Comparison of ENCODE assay signal across 22 mouse cellular contexts in the genomic region with DNA sequence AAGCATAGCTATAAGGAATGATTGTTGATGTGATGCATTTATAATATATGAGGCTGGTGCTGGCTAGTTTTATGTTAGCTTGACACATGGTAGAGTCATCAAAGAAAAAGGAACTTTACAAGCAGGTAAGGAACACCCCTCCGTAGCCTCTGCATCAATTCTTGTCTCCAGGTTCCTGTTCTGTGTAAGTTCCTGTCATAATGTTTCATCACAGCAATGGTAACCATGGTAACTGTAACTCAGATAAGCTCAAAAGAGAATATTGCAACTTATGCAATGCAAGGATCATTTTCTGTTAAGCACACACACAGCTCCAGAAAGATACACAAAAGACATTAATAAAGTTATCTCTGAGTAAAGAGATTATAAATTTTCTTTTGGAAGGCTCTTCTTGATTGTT.
DNase-seq lines count a peak whose midpoint lies in the region; ATAC-seq and TF ChIP-seq lines count a peak whose summit lies in the region.
"Had no signal": no experiment of that assay in that cellular context is flagged by ENCODE, and none has a peak within 500 bp of the region (broad histone marks: within the 10 kb centered on the region; RNA-seq: fewer than 3 reads in every experiment).

No protein-coding gene starts in this region.

- no peak for TF ChIP-seq RAD21 in MEL (IDR thresholded peaks at IDR 0.05; ENCODE audit: low read depth, low read length)

- ATAC-seq in hindbrain, embryonic 16.5 days, result peak; percentile 60; the same call in 1 of the 2 replicates
- peak; percentile 75 for ATAC-seq in megakaryocyte progenitor cell, adult 5-6 weeks (replicated peaks; ENCODE audit: poor library complexity)

- H3K36me3 ChIP-seq in hindbrain, embryonic 16.5 days (ENCODE audit: control insufficient read depth, insufficient read depth, low read length), result no peaks in the 10 kb centered on the region
- H3K36me3 ChIP-seq in hindbrain, embryonic 10.5 days, result no peaks in the 10 kb centered on the region
- no peaks in the 10 kb centered on the region for H3K36me3 ChIP-seq in MEL (ENCODE audit: control insufficient read depth in 1 of 2, insufficient read depth in 2 of 2, low read length in 2 of 2)
- H3K36me3 ChIP-seq: limb, embryonic 15.5 days; midbrain, embryonic 12.5 days; stomach, embryonic 15.5 days had no signal

- no peak overlapping the region for H3K9ac ChIP-seq in hindbrain, embryonic 16.5 days (ENCODE audit: low read depth, low read length)
- no peak overlapping the region for H3K9ac ChIP-seq in MEL (ENCODE audit: control insufficient read depth, low read depth, low read length, poor library complexity, severe bottlenecking)
- H3K9ac ChIP-seq: limb, embryonic 15.5 days; liver, embryonic 14.5 days; midbrain, embryonic 12.5 days; stomach, embryonic 15.5 days had no signal

- WGBS in hindbrain, embryonic 16.5 days, result 68% methylated on average over 1 of the region's 1 CpGs
- 88% methylated on average over 1 of the region's 1 CpGs for WGBS in hindbrain, embryonic 10.5 days

- no peak for TF ChIP-seq POLR2A in MEL (IDR thresholded peaks at IDR 0.05; ENCODE audit: control insufficient read depth in 1 of 2, insufficient read depth in 1 of 2, low read depth in 1 of 2, low read length in 2 of 2, poor library complexity in 1 of 2)

- no peak overlapping the region for H3K4me3 ChIP-seq in hindbrain, embryonic 16.5 days (ENCODE audit: low read length)
- H3K4me3 ChIP-seq in hindbrain, embryonic 10.5 days, result no peak overlapping the region
- H3K4me3 ChIP-seq in MEL (ENCODE audit: control insufficient read depth in 1 of 2, insufficient read depth in 1 of 2, low read depth in 2 of 2, low read length in 2 of 2), result no peak overlapping the region
- H3K4me3 ChIP-seq: erythroblast, embryonic 14.5 days; limb, embryonic 15.5 days; midbrain, embryonic 12.5 days; stomach, embryonic 15.5 days had no signal

- TF ChIP-seq CTCF in MEL (IDR thresholded peaks at IDR 0.05 in 2 of 3, conservative IDR thresholded peaks at IDR 0.05 in 1 of 3; ENCODE audit: control insufficient read depth in 1 of 3, insufficient read depth in 1 of 3, low read depth in 2 of 3, low read length in 3 of 3, poor library complexity in 1 of 3, severe bottlenecking in 1 of 3), result no peak

- H3K79me2 ChIP-seq in MEL (ENCODE audit: control insufficient read depth, insufficient read depth, low read length, poor library complexity), result no peaks in the 10 kb centered on the region

- no peaks in the 10 kb centered on the region for H3K4me1 ChIP-seq in hindbrain, embryonic 16.5 days (ENCODE audit: control insufficient read depth, insufficient read depth, low read depth, low read length)
- no peaks in the 10 kb centered on the region for H3K4me1 ChIP-seq in hindbrain, embryonic 10.5 days (replicated peaks)
- no peaks in the 10 kb centered on the region for H3K4me1 ChIP-seq in MEL (ENCODE audit: control insufficient read depth in 1 of 2, insufficient read depth in 2 of 2, low read length in 2 of 2)
- H3K4me1 ChIP-seq: midbrain, embryonic 12.5 days; stomach, embryonic 15.5 days had no signal

- no peak for DNase-seq in hindbrain, embryonic 10.5 days (ENCODE audit: low spot score)
- DNase-seq in 416B (ENCODE audit: low read depth), result peak; percentile 23
- DNase-seq in MEL (ENCODE audit: low read depth, low spot score), result peak; percentile 7
- no peak for DNase-seq in adrenal gland, postnatal 36 days
- DNase-seq in testis, postnatal 10 days (ENCODE audit: low spot score), result no peak
- DNase-seq: adrenal gland, postnatal 14 days; cerebellum, adult 11 months; cerebellum, adult 9-11 months; gastrocnemius, postnatal 36 days; kidney, adult 18-20 months; left cerebral cortex, postnatal 4 days; lung, postnatal 4 days; thymus, adult 18-20 months; thymus, postnatal 36 days had no signal

- TF ChIP-seq EP300 in MEL (IDR thresholded peaks at IDR 0.05; ENCODE audit: low read depth in 1 of 2, low read length in 2 of 2), result no peak

- H3K9me3 ChIP-seq in hindbrain, embryonic 16.5 days (ENCODE audit: control insufficient read depth, low read length), result no peaks in the 10 kb centered on the region
- no peaks in the 10 kb centered on the region for H3K9me3 ChIP-seq in hindbrain, embryonic 10.5 days
- H3K9me3 ChIP-seq in MEL (replicated peaks; ENCODE audit: insufficient read depth, low read length), result no peaks in the 10 kb centered on the region
- H3K9me3 ChIP-seq: limb, embryonic 15.5 days; midbrain, embryonic 12.5 days; stomach, embryonic 15.5 days had no signal

- H3K27me3 ChIP-seq in hindbrain, embryonic 16.5 days (replicated peaks; ENCODE audit: control insufficient read depth, insufficient read depth, low read length), result no peaks in the 10 kb centered on the region
- no peaks in the 10 kb centered on the region for H3K27me3 ChIP-seq in hindbrain, embryonic 10.5 days (ENCODE audit: insufficient read depth, poor library complexity, severe bottlenecking)
- H3K27me3 ChIP-seq in MEL (ENCODE audit: control insufficient read depth in 1 of 2, insufficient read depth in 2 of 2, low read length in 2 of 2), result no peaks in the 10 kb centered on the region; a peak in 1 of 4 replicates
- H3K27me3 ChIP-seq: limb, embryonic 15.5 days; midbrain, embryonic 12.5 days; stomach, embryonic 15.5 days had no signal

- H3K27ac ChIP-seq in hindbrain, embryonic 16.5 days (ENCODE audit: low read depth, low read length), result no peak overlapping the region
- H3K27ac ChIP-seq in hindbrain, embryonic 10.5 days, result no peak overlapping the region
- H3K27ac ChIP-seq in MEL (ENCODE audit: control insufficient read depth, low read depth, low read length), result no peak overlapping the region
- H3K27ac ChIP-seq: kidney, postnatal 0 days; limb, embryonic 15.5 days; liver, embryonic 14.5 days; midbrain, embryonic 12.5 days; stomach, embryonic 15.5 days had no signal

- H3K4me2 ChIP-seq in hindbrain, embryonic 16.5 days (ENCODE audit: low read length), result no peak overlapping the region
- H3K4me2 ChIP-seq: limb, embryonic 15.5 days; midbrain, embryonic 12.5 days; stomach, embryonic 15.5 days had no signal

TF ChIP-seq in MEL, 35 proteins besides CTCF, POLR2A, EP300 and RAD21:
- TF ChIP-seq MAX (IDR thresholded peaks at IDR 0.05; ENCODE audit: low read length), result no peak
- no peak for TF ChIP-seq ZKSCAN1 (IDR thresholded peaks at IDR 0.05; ENCODE audit: low read depth, low read length)
- no peak for TF ChIP-seq RCOR1 (IDR thresholded peaks at IDR 0.05; ENCODE audit: low read depth, low read length)
- no peak for TF ChIP-seq TAL1 (IDR thresholded peaks at IDR 0.05; ENCODE audit: low read length)
- no peak for TF ChIP-seq GABPA (IDR thresholded peaks at IDR 0.05; ENCODE audit: low read depth, low read length)
TF ChIP-seq in MEL: peak in this region for 0.

Comparison
In these comparisons a context has a peak if more than half of its experiments do, and no peak if none do; other contexts are left out.
1. DNase-seq: peak in 416B (single experiment) and MEL (single experiment); none in hindbrain, embryonic 10.5 days (single experiment), adrenal gland, postnatal 36 days (0 of 2) and testis, postnatal 10 days (single experiment).